Comparison of ENCODE assay signal across 11 mouse cellular contexts in genomic region chr9:8035546-8035945, GRCm38 (mm10). TPM values are rescaled to one million over a fixed set of nuclear protein-coding genes. Genes with fewer than 3 reads are reported as not detected.
DNase-seq lines count a peak whose midpoint lies in the region; ATAC-seq and TF ChIP-seq lines count a peak whose summit lies in the region.
"Had no signal": no experiment of that assay in that cellular context is flagged by ENCODE, and none has a peak within 500 bp of the region (broad histone marks: within the 10 kb centered on the region; RNA-seq: fewer than 3 reads in every experiment).

No protein-coding gene starts in this region.

- H3K9ac ChIP-seq in kidney, embryonic 16.5 days (replicated peaks; ENCODE audit: low read length): no peak overlapping the region
- H3K9ac ChIP-seq in intestine, embryonic 15.5 days: no peak overlapping the region
- H3K9ac ChIP-seq: liver, embryonic 14.5 days had no signal

- H3K27me3 ChIP-seq in kidney, embryonic 16.5 days (ENCODE audit: insufficient read depth, low read length): no peaks in the 10 kb centered on the region
- H3K27me3 ChIP-seq in intestine, embryonic 15.5 days (replicated peaks): no peaks in the 10 kb centered on the region

- H3K4me1 ChIP-seq in kidney, embryonic 16.5 days (ENCODE audit: insufficient read depth, low read length): peaks cover 5% of the 10 kb centered on the region; the same call in 1 of the 2 replicates
- peaks cover 8% of the 10 kb centered on the region; the same call in 1 of the 2 replicates for H3K4me1 ChIP-seq in intestine, embryonic 15.5 days (replicated peaks)

- H3K27ac ChIP-seq in kidney, embryonic 16.5 days (ENCODE audit: low read length): no peak overlapping the region
- H3K27ac ChIP-seq in intestine, embryonic 15.5 days: peak overlapping the region; percentile 34; the same call in 1 of the 2 replicates
- H3K27ac ChIP-seq: liver, embryonic 14.5 days had no signal

- DNase-seq in kidney, adult 9 months: no peak
- peak; percentile 47 for DNase-seq in brain, embryonic 14.5 days (ENCODE audit: low read depth)
- DNase-seq in lung, postnatal 14 days: peak; percentile 30
- no peak for DNase-seq in layer of hippocampus, adult 9-10 months (ENCODE audit: low spot score)
- no peak for DNase-seq in adrenal gland, postnatal 4 days (ENCODE audit: low spot score in 2 of 2)
- DNase-seq in layer of hippocampus, adult 9-11 months: no peak
- DNase-seq: heart, postnatal 14 days had no signal

- no peak for TF ChIP-seq CTCF in brain, embryonic 14.5 days (IDR thresholded peaks at IDR 0.05; ENCODE audit: borderline replicate concordance, extremely low read depth, insufficient read depth, insufficient read length)

- no peak overlapping the region; the same call in 1 of the 2 replicates for H3K4me2 ChIP-seq in kidney, embryonic 16.5 days (replicated peaks; ENCODE audit: low read depth, low read length)
- peak overlapping the region; percentile 34 for H3K4me2 ChIP-seq in intestine, embryonic 15.5 days (replicated peaks)

- H3K36me3 ChIP-seq in kidney, embryonic 16.5 days (ENCODE audit: insufficient read depth, low read length): no peaks in the 10 kb centered on the region
- no peaks in the 10 kb centered on the region for H3K36me3 ChIP-seq in intestine, embryonic 15.5 days
- H3K36me3 ChIP-seq: G1E had no signal

- peak; percentile 66 for ATAC-seq in kidney, embryonic 16.5 days (ENCODE audit: low FRiP score, low TSS enrichment)
- ATAC-seq in intestine, embryonic 15.5 days: peak; percentile 81

- no peak overlapping the region for H3K4me3 ChIP-seq in kidney, embryonic 16.5 days (ENCODE audit: low read length)
- no peak overlapping the region for H3K4me3 ChIP-seq in intestine, embryonic 15.5 days (replicated peaks)

- H3K9me3 ChIP-seq in kidney, embryonic 16.5 days (ENCODE audit: low read length): no peaks in the 10 kb centered on the region
- no peaks in the 10 kb centered on the region for H3K9me3 ChIP-seq in intestine, embryonic 15.5 days
- H3K9me3 ChIP-seq: G1E had no signal

- 27% methylated on average over 7 of the region's 7 CpGs for WGBS in kidney, embryonic 16.5 days
- 13% methylated on average over 7 of the region's 7 CpGs for WGBS in intestine, embryonic 15.5 days

- TF ChIP-seq POLR2A in brain, embryonic 14.5 days (IDR thresholded peaks at IDR 0.05; ENCODE audit: borderline replicate concordance, extremely low read depth, insufficient read depth, insufficient read length, poor library complexity, severe bottlenecking): no peak

RNA-seq across cellular contexts. Expression of gene Cfap300, which starts 7.1 kb away (rescaled TPM):
- 13.0 and 14.3 TPM in 2 replicates for polyA plus RNA-seq in kidney, embryonic 16.5 days (2015; fragmentation: Nextera tagmentation; extraction: Ambion mirVana)
- polyA plus RNA-seq in brain, embryonic 14.5 days (2012; rRNA removed): 12.5 and 12.9 TPM in 2 replicates
- polyA plus RNA-seq in intestine, embryonic 15.5 days (2015; fragmentation: Nextera tagmentation; extraction: Ambion mirVana): 7.6 and 8.6 TPM in 2 replicates
- 1 to 10 TPM; 6.0 to 6.6 TPM for total RNA-seq in adrenal gland, postnatal 4 days (2021)

RNA-seq across cellular contexts. Expression of gene Yap1, which starts 31.1 kb away (rescaled TPM):
- polyA plus RNA-seq in kidney, embryonic 16.5 days (2015; fragmentation: Nextera tagmentation; extraction: Ambion mirVana): 35.7 and 37.1 TPM in 2 replicates
- polyA plus RNA-seq in brain, embryonic 14.5 days (2012; rRNA removed): 13.5 and 22.2 TPM in 2 replicates
- 25.3 and 25.9 TPM in 2 replicates for polyA plus RNA-seq in intestine, embryonic 15.5 days (2015; fragmentation: Nextera tagmentation; extraction: Ambion mirVana)
- total RNA-seq in adrenal gland, postnatal 4 days (2021): 10 to 100 TPM; 96.3 to 98.0 TPM

Comparison
In these comparisons a context has a peak if more than half of its experiments do, and no peak if none do; other contexts are left out.
1. DNase-seq: peak in brain, embryonic 14.5 days (single experiment) and lung, postnatal 14 days (single experiment); none in kidney, adult 9 months (single experiment), layer of hippocampus, adult 9-10 months (single experiment), adrenal gland, postnatal 4 days (0 of 2) and layer of hippocampus, adult 9-11 months (single experiment).